Mouse (Mus musculus) urinary bladder, postnatal 0 days (tissue): ENCODE results near the gene Ccr4. TPM values are rescaled to one million over a fixed set of nuclear protein-coding genes. Genes with fewer than 3 reads are reported as not detected.

Experiments
- polyA plus RNA-seq: library from polyadenylated mRNA; unstranded; fragments of >200 nt; fragmentation: Nextera tagmentation; extraction: Ambion mirVana; gene quantifications from 2 replicates; pipeline ENCODE4 v1.2.1, GENCODE M21; 2015

Gene Ccr4
- 0.71 and 1.3 TPM in 2 replicates for polyA plus RNA-seq

GRCm38 (mm10) chr9:114504816-114505215 is at the start of gene Ccr4:
Ccr4 (minus strand) TSS chr9:114504916.

DNA sequence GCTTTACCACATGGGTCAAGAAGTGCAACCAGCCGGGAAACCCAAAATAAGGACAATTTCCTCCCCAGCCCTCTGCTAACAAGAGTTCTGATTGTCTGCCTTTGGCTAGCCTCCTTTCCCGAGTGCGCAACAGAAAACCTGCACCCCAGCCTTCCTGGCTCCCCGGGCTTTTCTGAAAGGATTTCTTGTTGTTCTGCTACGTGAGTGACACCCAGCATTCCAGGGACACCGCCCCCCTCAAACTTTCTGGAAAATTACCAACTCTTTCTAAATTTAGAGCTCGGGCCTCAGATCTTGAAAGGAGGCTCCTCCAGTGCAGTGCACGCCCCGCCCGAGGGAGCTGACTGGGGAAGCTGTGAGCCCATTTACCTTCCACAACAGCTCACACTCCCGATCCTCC is 10.6 kb upstream of the Ccr4 start, which contains the start of gene C130032M10Rik:
TSS of gene C130032M10Rik (plus strand) at position 334 of the 400 bp plus-strand sequence.

Other genes with a start within 250 kb of the Ccr4 start
- gene Bcl2a1c, start 174.8 kb downstream of the Ccr4 start, polyA plus RNA-seq = 0.70 TPM in 1 of 2 replicates, not detected in the other
- 118 and 125 TPM in 2 replicates for gene Crtap, start 114.2 kb downstream of the Ccr4 start, polyA plus RNA-seq
- 21.1 and 22.3 TPM in 2 replicates for gene Glb1, start 103.8 kb downstream of the Ccr4 start, polyA plus RNA-seq
- gene Tmppe, start 103.8 kb downstream of the Ccr4 start, polyA plus RNA-seq = 4.4 and 5.2 TPM in 2 replicates
- gene C130032M10Rik, start 10.8 kb upstream of the Ccr4 start, polyA plus RNA-seq = not detected in 2 replicates
- 0.23 and 0.28 TPM in 2 replicates for gene Trim71, start 59.5 kb upstream of the Ccr4 start, polyA plus RNA-seq
- 22.7 and 25.6 TPM in 2 replicates for gene Cnot10, start 135.3 kb upstream of the Ccr4 start, polyA plus RNA-seq
- 43.8 and 49.2 TPM in 2 replicates for gene Dync1li1, start 183.9 kb upstream of the Ccr4 start, polyA plus RNA-seq
- gene Cmtm6, start 226.2 kb upstream of the Ccr4 start, polyA plus RNA-seq = 43.5 and 43.8 TPM in 2 replicates